Mouse (Mus musculus) thymus, postnatal 25 days (tissue): ENCODE data around the gene Mis12.

Experiments
- DNase-seq: peaks from one replicate; pipeline ENCODE4 v3.0.0; 2022

Mis12 gene

DNA sequence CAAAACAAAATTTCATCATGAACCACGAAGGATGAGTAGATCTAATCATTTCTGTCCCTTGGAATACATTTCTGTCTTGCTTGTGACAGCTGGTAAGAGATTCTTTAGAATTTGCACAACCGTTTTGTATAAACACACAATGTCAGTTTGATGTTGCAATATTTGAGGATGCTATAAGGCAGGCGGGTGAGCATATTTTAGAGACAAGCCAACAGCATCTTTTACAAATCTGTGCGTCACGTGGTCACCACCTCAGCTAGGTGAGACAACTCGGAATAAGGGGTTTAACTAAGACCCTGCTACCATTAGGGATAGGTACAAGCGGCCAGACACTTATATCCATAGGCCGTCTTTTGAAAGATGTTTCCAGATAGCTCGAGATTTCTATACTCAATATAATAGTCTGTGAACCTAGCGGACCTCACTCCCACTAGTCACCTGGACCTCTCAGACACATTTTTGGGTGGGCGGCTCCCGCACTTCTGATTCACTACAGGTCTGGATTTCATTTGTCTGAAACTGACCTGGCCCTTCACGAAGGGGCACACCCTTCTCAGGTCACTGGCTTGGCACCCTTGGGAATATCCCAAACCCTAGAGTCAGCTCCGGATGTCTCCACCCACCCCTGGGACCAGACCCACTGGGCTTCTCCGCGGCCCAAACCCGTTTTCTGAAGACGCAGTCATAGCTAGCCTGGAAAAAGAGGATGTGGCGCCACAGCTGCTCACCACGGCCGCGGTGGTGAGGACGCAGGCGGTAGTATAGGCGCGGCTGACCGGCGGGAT, 803 bp upstream of the Mis12 start:
- DNase-seq = no peak

DNA sequence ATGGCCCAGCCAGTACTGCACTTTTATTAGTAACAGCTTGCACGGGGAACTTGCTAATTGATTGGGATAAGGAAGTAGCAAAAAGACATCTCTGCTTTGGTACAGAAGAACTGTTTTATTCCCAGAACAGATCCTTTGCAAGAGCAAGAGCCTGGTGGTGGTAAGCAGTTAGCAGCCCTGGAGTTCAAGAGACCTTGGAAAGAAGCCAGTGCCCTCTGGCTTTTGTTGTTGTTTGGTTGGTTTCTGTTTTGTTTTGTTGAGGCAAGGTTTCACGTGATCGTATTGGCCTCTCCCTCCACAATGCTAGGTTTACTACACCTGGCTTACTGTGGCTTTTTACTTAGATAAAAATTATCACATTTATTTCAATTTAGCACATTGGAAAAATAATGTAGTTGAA, 8.9 kb downstream of the Mis12 start:
- no peak for DNase-seq

DNA sequence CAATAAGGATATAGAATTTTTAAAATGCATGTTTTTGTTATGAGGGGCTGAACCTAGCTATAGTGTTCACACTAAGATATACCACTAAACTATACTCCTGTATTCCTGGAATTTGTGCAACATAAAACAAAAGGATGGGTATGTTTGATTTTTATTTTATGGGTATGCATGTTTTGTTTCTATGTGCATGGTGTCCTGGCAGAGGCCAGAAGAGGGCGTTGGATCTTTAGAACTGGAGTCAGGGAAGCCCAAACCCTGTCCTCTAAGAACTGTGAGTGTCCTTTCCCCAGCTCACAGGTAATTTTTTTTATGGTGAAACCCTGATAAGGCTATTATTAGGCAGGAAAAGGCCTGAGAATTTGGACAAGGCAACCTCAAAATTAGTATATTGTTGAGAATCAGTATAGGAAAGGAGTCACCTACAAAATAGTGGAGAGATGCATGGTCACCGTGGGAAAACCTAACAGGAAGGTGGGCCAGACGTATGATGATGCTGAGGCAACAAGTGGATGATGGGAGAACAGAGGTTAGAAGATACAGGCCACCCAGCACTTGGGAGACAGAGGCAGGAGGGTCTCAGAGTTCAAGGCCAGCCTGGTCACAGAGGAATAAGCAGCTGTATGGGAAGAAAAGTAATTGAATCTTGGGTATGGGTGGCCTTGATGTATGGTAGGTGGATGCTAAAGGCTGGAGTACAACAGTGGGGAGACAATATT, 10.2 kb downstream of the Mis12 start:
- DNase-seq = no peak

DNA sequence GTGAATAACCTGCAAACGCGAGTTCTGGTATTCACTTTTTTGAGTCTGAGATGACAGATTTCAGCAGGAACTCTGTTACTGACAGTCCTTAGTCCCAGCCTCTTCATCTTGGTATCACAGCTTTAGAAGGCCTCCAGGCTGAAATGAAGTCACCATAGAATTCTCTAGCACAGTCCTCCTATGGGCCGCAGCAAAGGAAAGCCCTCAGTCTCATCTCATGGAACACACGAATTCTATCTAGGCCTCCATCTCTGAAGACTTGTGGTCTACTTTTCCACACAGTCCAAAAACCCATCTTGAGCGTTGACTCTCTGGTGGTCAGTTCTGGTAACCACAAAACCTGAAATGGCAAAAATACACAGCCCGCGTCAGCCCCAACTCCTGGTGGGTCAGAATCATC, 12.7 kb downstream of the Mis12 start:
- DNase-seq = no peak

DNA sequence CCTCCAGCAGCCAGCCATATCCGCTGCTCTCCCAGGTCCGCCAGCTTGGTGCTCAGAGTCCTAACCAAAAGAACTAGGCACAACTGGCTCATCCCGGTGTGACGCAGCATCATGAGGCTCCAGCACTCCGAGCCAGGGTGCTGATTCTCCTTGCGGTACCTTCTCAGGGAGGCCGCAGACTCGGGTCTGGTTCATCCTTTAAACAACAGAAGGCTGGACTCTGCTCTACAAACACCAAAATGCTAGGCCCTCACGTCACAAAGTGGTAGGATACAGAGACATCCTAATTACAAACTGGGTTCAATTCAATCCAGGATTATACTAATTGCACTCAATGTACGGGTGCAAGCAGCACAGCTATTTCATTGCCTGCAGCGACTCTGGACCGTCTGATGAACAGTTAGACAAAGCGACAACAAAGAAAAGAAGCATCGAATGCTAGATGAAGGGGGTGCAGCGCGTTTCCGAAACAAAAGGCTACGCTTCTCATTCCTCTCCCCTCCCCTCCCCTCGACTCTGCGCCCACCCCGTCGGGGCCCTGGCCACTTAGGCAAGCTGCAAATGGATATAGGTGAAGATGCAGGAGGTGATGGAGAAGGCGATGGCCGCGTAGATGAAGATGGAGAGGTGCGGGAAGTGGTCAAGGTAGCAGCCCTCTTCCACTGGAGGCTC, 13.2 kb downstream of the Mis12 start:
- DNase-seq = no peak

DNA sequence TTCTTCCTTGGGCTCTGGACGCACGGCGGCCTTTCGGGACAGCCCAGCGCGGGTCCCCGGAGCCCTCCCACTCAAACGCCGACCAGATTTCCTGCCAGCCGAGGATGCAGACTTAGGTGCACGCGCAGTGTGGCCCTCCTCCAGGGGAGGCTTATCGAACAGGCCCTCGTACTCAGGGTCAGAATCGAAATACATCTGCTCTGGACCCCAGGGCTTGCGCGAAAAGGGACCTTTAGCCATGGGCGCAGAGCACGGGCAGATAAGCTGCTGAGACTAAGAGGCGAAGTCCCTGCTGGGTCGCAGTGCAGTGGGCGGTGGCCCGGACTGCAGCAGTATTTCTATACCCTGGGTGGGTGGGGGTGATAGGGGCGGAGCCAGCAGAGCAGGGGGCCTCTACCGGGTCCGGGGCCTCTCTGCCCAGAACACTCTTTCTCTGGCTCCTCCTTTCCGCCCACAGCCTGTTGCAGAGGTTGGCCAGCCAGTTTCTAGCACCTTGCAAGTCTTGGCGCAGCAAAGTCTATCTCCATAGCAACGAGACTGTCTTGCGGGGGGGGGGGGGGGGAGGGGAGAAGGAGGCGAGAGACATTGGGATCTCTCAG, 13.9 kb downstream of the Mis12 start, which contains the start of gene 6330403K07Rik:
6330403K07Rik (minus strand) TSS at position 351 of the 599 bp plus-strand sequence.
- no peak for DNase-seq

DNA sequence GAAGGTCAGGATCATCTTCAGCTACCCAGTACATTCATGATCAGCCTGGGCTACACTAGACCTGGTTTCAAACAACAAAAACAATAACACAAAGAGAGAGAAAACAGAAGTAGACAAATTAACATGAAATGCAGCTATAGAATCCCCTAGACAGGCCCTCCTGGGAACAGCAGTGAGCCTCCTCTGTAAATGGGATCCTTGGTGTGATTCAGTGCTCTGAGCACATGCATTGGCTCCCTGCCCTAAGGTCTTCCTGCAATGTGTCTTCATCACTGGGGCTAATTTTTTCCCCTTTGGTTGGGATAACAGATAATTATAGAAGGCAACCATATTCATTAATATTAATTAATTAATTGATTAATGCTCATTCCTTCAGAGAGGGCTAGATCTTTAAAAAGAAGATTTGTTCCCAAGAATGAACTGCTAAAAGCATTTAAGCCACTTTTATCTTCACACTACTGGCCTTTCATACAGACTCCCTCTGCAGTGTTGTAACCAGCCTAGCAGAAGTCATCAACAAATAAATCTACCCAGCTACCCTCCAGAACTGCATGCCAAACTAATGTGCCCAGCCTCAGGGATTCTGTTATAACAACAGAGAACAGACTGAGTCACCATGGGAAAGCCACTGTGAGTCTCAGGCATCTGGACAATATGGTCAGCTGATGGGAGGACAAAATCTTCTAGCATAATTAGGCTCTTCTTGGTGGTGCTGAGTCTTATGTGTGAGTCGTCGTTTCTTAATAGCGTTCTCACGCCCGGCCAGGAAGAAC, 20.3 kb downstream of the Mis12 start:
- no peak for DNase-seq

DNA sequence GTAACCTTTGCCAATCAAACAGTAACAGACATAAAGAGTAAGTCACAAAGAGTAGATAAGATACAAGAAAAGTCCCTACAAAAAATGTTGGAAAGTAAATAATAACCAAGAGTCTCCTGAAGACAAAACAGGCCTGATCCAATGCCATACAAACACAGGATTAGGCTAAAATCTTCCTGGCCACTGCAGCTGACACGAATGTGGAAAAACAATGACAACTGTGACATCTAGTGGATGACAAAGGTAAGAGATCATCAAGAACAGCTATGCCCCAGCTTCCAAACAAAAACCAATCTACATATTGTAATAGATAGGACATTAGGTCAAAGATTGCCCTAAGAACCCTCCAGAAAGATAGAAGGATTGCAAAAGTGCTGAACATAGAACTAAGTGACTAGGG, 33.1 kb downstream of the Mis12 start:
- DNase-seq = no peak

DNA sequence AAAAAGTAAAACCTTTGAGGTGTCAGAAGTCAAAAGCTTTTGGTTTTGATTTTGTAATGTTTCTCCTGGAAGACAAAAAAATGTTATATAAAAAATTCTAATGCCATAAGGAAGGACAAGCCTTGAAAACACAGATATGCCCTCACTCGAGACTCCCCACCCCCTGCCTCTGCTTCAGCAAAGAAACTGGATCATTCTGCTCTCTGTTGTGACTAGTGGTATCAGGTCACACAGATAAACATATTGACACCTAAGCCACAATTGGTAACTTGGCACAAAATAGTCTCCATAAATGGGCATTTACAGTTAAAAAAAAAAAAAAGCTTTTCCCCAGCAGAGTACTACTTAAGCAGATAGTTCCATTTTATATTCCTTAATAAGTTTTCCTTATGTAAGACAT, 56.9 kb downstream of the Mis12 start:
- DNase-seq = no peak
